Mouse (Mus musculus) E14TG2a.4 (cell line): ENCODE results near the gene Slc15a5.

ENCODE experiments used
- CTCF ChIP-seq: conservative IDR thresholded peaks from 2 replicates; pipeline ENCODE4 v1.5.1; 2014; ENCODE audit warnings: low read length
- NANOG ChIP-seq: IDR thresholded peaks from 2 replicates; pipeline ENCODE4 v1.6.1; 2014; ENCODE audit warnings: borderline replicate concordance, low read length, mixed read lengths
- POU5F1 ChIP-seq: IDR thresholded peaks from 2 replicates; pipeline ENCODE4 v1.6.1; 2014; ENCODE audit warnings: low read length, borderline replicate concordance

GRCm38 (mm10) chr6:137937541-137937940, 142.2 kb downstream of the Slc15a5 start:
- TF ChIP-seq CTCF (no peak), NANOG (no peak), POU5F1 (no peak)
